Mouse (Mus musculus) forebrain, postnatal 0 days (tissue): ENCODE data around the gene Syn2. TPM values are rescaled to one million over a fixed set of nuclear protein-coding genes. Genes with fewer than 3 reads are reported as not detected.
A peak's percentile ranks its signal among the peaks of the same experiment; 100 is the strongest.

Experiments
- ATAC-seq: fragments of 200-750 bp; cut with Nextera tagmentation; 2 replicates; pipeline ENCODE4 v1.8.0; 2017; ENCODE audit warnings: mild to moderate bottlenecking, moderate library complexity
- DNase-seq: peaks from one replicate; pipeline ENCODE4 v3.0.0-alpha.2; 2015
- H3K27ac ChIP-seq: fragments of 300-500 bp; sonication (generic); 2 replicates; pipeline ENCODE4 v1.5.1; 2014; ENCODE audit warnings: low read depth, mild to moderate bottlenecking, antibody characterized with exemption, low read length, moderate library complexity, mixed read lengths
- H3K27me3 ChIP-seq: fragments of 300-500 bp; sonication (generic); 2 replicates; pipeline ENCODE4 v1.6.1; 2014; ENCODE audit warnings: mild to moderate bottlenecking, low read length, mixed read lengths; ENCODE audit not compliant: insufficient read depth
- H3K36me3 ChIP-seq: fragments of 300-500 bp; sonication (generic); 2 replicates; pipeline ENCODE4 v1.6.1; 2014; ENCODE audit warnings: mild to moderate bottlenecking, moderate library complexity; ENCODE audit not compliant: insufficient read depth
- H3K4me1 ChIP-seq: fragments of 300-500 bp; sonication (generic); 2 replicates; pipeline ENCODE4 v1.6.1; 2014; ENCODE audit warnings: antibody characterized with exemption; ENCODE audit not compliant: insufficient read depth
- H3K4me2 ChIP-seq: fragments of 300-500 bp; sonication (generic); 2 replicates; pipeline ENCODE4 v1.6.1; 2014; ENCODE audit warnings: low read depth, mild to moderate bottlenecking, moderate library complexity
- H3K4me3 ChIP-seq: fragments of 300-500 bp; sonication (generic); 2 replicates; pipeline ENCODE4 v1.5.1; 2014; ENCODE audit warnings: low read depth, low read length, mixed read lengths
- H3K9ac ChIP-seq: fragments of 300-500 bp; sonication (generic); 2 replicates; pipeline ENCODE4 v1.6.1; 2014; ENCODE audit warnings: mild to moderate bottlenecking
- H3K9me3 ChIP-seq: fragments of 300-500 bp; sonication (generic); 2 replicates; pipeline ENCODE4 v1.6.1; 2016; ENCODE audit warnings: low read length
- CTCF ChIP-seq: sonication (generic); IDR thresholded peaks from 2 replicates; pipeline ENCODE4 v1.5.1; 2016; ENCODE audit warnings: antibody characterized with exemption, control low read depth, low read depth
- WGBS: fragments of 180-500 bp; shearing (Covaris S2); extraction: QIAGEN DNeasy Blood & Tissue Kit; methylation state at CpG from one replicate; pipeline ENCODE4 v1.1.7; 2014; 5-methylcytosine and 5-hydroxymethylcytosine counted together
- polyA plus RNA-seq: library from polyadenylated mRNA; unstranded; fragments of >200 nt; fragmentation: Nextera tagmentation; extraction: Ambion mirVana; gene quantifications from 2 replicates; pipeline ENCODE4 v1.2.1, GENCODE M21; 2015
- total RNA-seq: library from RNA; depleted of rRNA; stranded (reverse); fragments of >200 nt; gene quantifications from 2 replicates; pipeline ENCODE4 v1.2.3, GENCODE M21; 2014

The Syn2 gene
- total and polyA plus RNA-seq, 2 experiments from 2014 or later: 85.9 to 91.1 TPM

GRCm38 (mm10) chr6:115293877-115294276, 159.2 kb downstream of the Syn2 start:
- Histone ChIP-seq H3K4me2 (no peak overlapping the region), H3K27me3 (no peaks in the 10 kb centered on the region), H3K9ac (no peak overlapping the region), H3K4me3 (no peak overlapping the region), H3K9me3 (no peaks in the 10 kb centered on the region), H3K4me1 (no peaks in the 10 kb centered on the region; the same call in 1 of the 2 replicates), H3K36me3 (no peaks in the 10 kb centered on the region), H3K27ac (no peak overlapping the region)
- WGBS: 75% methylated on average over 2 of the region's 2 CpGs
- ATAC-seq (no peak), DNase-seq (no peak)
- TF ChIP-seq CTCF: no peak

GRCm38 (mm10) chr6:115307134-115307533, 172.4 kb downstream of the Syn2 start:
- WGBS: 63% methylated on average over 2 of the region's 2 CpGs
- H3K4me3 ChIP-seq: no peak overlapping the region
- no peak overlapping the region for H3K27ac ChIP-seq
- no peak overlapping the region for H3K4me2 ChIP-seq
- DNase-seq (no peak), ATAC-seq (no peak)
- H3K27me3 ChIP-seq: no peaks in the 10 kb centered on the region
- H3K9ac ChIP-seq: no peak overlapping the region
- no peaks in the 10 kb centered on the region for H3K9me3 ChIP-seq
- H3K4me1 ChIP-seq: no peaks in the 10 kb centered on the region
- TF ChIP-seq CTCF: no peak
- no peaks in the 10 kb centered on the region for H3K36me3 ChIP-seq

- TF ChIP-seq CTCF: no peak
These were observed 178.1 kb downstream of the Syn2 start for GRCm38 (mm10) chr6:115312780-115313179.

GRCm38 (mm10) chr6:115313235-115313738, 178.6 kb downstream of the Syn2 start:
- TF ChIP-seq CTCF: no peak
- Histone ChIP-seq H3K9me3 (no peaks in the 10 kb centered on the region), H3K36me3 (no peaks in the 10 kb centered on the region), H3K9ac (no peak overlapping the region), H3K27me3 (no peaks in the 10 kb centered on the region), H3K4me1 (no peaks in the 10 kb centered on the region), H3K27ac (no peak overlapping the region), H3K4me2 (no peak overlapping the region), H3K4me3 (no peak overlapping the region)
- DNase-seq: no peak
- WGBS: 63% methylated on average over 9 of the region's 9 CpGs
- ATAC-seq: no peak

More at GRCm38 (mm10) chr6:115312780-115313179, 178.1 kb downstream of the Syn2 start:
- Histone ChIP-seq H3K4me1 (no peaks in the 10 kb centered on the region), H3K9ac (no peak overlapping the region), H3K4me3 (peak overlapping the region; percentile 2; the same call in 1 of the 2 replicates), H3K27me3 (no peaks in the 10 kb centered on the region), H3K4me2 (peak overlapping the region; percentile 19; the same call in 1 of the 2 replicates), H3K36me3 (no peaks in the 10 kb centered on the region), H3K9me3 (no peaks in the 10 kb centered on the region), H3K27ac (peak overlapping the region; percentile 3; the same call in 1 of the 2 replicates)
- no peak for ATAC-seq
- DNase-seq: peak; percentile 37
- 55% methylated on average over 12 of the region's 12 CpGs for WGBS

GRCm38 (mm10) chr6:115313910-115314309, 179.2 kb downstream of the Syn2 start:
- DNase-seq (no peak), ATAC-seq (no peak)
- Histone ChIP-seq H3K4me1 (no peaks in the 10 kb centered on the region), H3K4me3 (no peak overlapping the region), H3K27ac (no peak overlapping the region), H3K27me3 (no peaks in the 10 kb centered on the region), H3K9me3 (no peaks in the 10 kb centered on the region), H3K36me3 (no peaks in the 10 kb centered on the region), H3K9ac (no peak overlapping the region), H3K4me2 (no peak overlapping the region)
- TF ChIP-seq CTCF: no peak
- 81% methylated on average over 7 of the region's 7 CpGs for WGBS

GRCm38 (mm10) chr6:115315770-115316169, 181.1 kb downstream of the Syn2 start:
- no peak overlapping the region for H3K27ac ChIP-seq

GRCm38 (mm10) chr6:115316811-115317221, 182.1 kb downstream of the Syn2 start:
- ATAC-seq: no peak
- Histone ChIP-seq H3K27ac (no peak overlapping the region), H3K4me2 (no peak overlapping the region), H3K4me3 (no peak overlapping the region), H3K36me3 (no peaks in the 10 kb centered on the region), H3K9ac (no peak overlapping the region), H3K9me3 (no peaks in the 10 kb centered on the region), H3K4me1 (peaks cover 4% of the 10 kb centered on the region; the same call in 1 of the 2 replicates), H3K27me3 (no peaks in the 10 kb centered on the region)
- TF ChIP-seq CTCF: no peak
- WGBS: 65% methylated on average over 11 of the region's 11 CpGs
- DNase-seq: no peak

More at GRCm38 (mm10) chr6:115315770-115316169, 181.1 kb downstream of the Syn2 start:
- WGBS: 87% methylated on average over 4 of the region's 4 CpGs
- ATAC-seq (no peak), DNase-seq (no peak)
- no peak overlapping the region for H3K9ac ChIP-seq
- no peaks in the 10 kb centered on the region for H3K9me3 ChIP-seq
- H3K4me2 ChIP-seq: no peak overlapping the region
- no peaks in the 10 kb centered on the region for H3K4me1 ChIP-seq
- H3K27me3 ChIP-seq: no peaks in the 10 kb centered on the region
- no peak for TF ChIP-seq CTCF
- no peak overlapping the region for H3K4me3 ChIP-seq
- H3K36me3 ChIP-seq: no peaks in the 10 kb centered on the region
